Mouse (Mus musculus) kidney, postnatal 0 days (tissue): ENCODE data around the gene Ctbp2. TPM values are rescaled to one million over a fixed set of nuclear protein-coding genes. Genes with fewer than 3 reads are reported as not detected.
"Not testable (repeated sequence)": the region's sequence is repeated elsewhere in the genome, so short reads cannot be mapped to it uniquely, and the experiment has no call there.

Experiments
- ATAC-seq: fragments of 200-750 bp; cut with Nextera tagmentation; replicated peaks from 2 replicates; pipeline ENCODE4 v1.8.0; 2017; ENCODE audit warnings: low read depth, moderate number of reproducible peaks, moderate TSS enrichment, moderate library complexity; ENCODE audit not compliant: low FRiP score
- DNase-seq: peaks from one replicate; pipeline ENCODE4 v3.0.0-alpha.2; 2016; ENCODE audit warnings: low spot score
- H3K27ac ChIP-seq: fragments of 300-500 bp; sonication (generic); 2 replicates; pipeline ENCODE4 v1.5.1; 2014; ENCODE audit warnings: mild to moderate bottlenecking
- H3K27me3 ChIP-seq: fragments of 300-500 bp; sonication (generic); 2 replicates; pipeline ENCODE4 v1.6.1; 2014; ENCODE audit warnings: low read length, mixed read lengths; ENCODE audit not compliant: insufficient read depth
- H3K36me3 ChIP-seq: fragments of 300-500 bp; sonication (generic); 2 replicates; pipeline ENCODE4 v1.6.1; 2014; ENCODE audit warnings: low read length, mixed read lengths; ENCODE audit not compliant: insufficient read depth
- H3K4me1 ChIP-seq: fragments of 300-500 bp; sonication (generic); replicated peaks from 2 replicates; pipeline ENCODE4 v1.6.1; 2014; ENCODE audit warnings: antibody characterized with exemption, low read length, mixed read lengths; ENCODE audit not compliant: insufficient read depth
- H3K4me2 ChIP-seq: fragments of 300-500 bp; sonication (generic); 2 replicates; pipeline ENCODE4 v1.6.1; 2014; ENCODE audit warnings: mild to moderate bottlenecking, low read length, moderate library complexity, mixed read lengths
- H3K4me3 ChIP-seq: fragments of 300-500 bp; sonication (generic); replicated peaks from 2 replicates; pipeline ENCODE4 v1.5.1; 2014; ENCODE audit warnings: low read depth, low read length
- H3K9ac ChIP-seq: fragments of 300-500 bp; sonication (generic); 2 replicates; pipeline ENCODE4 v1.6.1; 2014; ENCODE audit warnings: low read depth, low read length
- H3K9me3 ChIP-seq: fragments of 300-500 bp; sonication (generic); replicated peaks from 2 replicates; pipeline ENCODE4 v1.6.1; 2016; ENCODE audit warnings: low read length, inconsistent platforms, mixed read lengths
- CTCF ChIP-seq: IDR thresholded peaks from 2 replicates; pipeline ENCODE4 v1.5.1; 2016; ENCODE audit warnings: antibody characterized with exemption, low read depth, mild to moderate bottlenecking, moderate library complexity
- WGBS: fragments of 180-500 bp; shearing (Covaris S2); extraction: QIAGEN DNeasy Blood & Tissue Kit; methylation state at CpG from one replicate; pipeline ENCODE4 v1.1.7; 2014; 5-methylcytosine and 5-hydroxymethylcytosine counted together
- polyA plus RNA-seq: library from polyadenylated mRNA; unstranded; fragments of >200 nt; fragmentation: Nextera tagmentation; extraction: Ambion mirVana; gene quantifications from 2 replicates; pipeline ENCODE4 v1.2.1, GENCODE M21; 2015

Ctbp2 gene
- polyA plus RNA-seq, 1 experiment from 2014 or later, result 89.1 TPM

GRCm38 (mm10) chr7:133101070-133101469, 23.1 kb downstream of the Ctbp2 start:
- no peaks in the 10 kb centered on the region for H3K36me3 ChIP-seq
- H3K4me3 ChIP-seq, result no peak overlapping the region
- no peaks in the 10 kb centered on the region for H3K27me3 ChIP-seq
- WGBS, result 85% methylated on average over 6 of the region's 6 CpGs
- no peak overlapping the region for H3K4me2 ChIP-seq
- H3K9me3 ChIP-seq, result no peaks in the 10 kb centered on the region
- H3K27ac ChIP-seq, result no peak overlapping the region
- peaks cover 35% of the 10 kb centered on the region for H3K4me1 ChIP-seq
- ATAC-seq (no peak), DNase-seq (no peak)
- no peak for TF ChIP-seq CTCF
- no peak overlapping the region for H3K9ac ChIP-seq

DNA sequence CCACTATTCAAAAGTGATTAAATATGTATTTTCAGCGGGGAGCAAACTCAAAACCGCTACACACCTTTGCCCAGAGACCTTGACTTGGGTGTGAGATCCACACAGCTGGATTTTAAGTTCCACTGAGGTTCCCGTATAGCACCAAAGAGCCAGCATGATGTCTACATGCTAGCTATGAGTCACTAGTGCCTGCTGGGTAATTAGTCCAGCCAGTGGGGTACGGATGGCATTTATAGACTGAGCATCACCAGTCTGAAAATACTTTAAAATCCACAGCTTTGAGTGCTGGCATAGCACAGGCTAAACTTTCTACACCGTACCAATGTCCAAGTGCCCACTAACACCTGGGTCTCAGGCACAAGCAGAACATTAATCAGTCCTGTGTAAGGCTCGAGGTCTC, 24.0 kb downstream of the Ctbp2 start:
- no peak for TF ChIP-seq CTCF
- DNase-seq (no peak), ATAC-seq (no peak)
- Histone ChIP-seq H3K27me3 (no peaks in the 10 kb centered on the region), H3K4me1 (peaks cover 35% of the 10 kb centered on the region), H3K4me3 (no peak overlapping the region), H3K36me3 (no peaks in the 10 kb centered on the region), H3K4me2 (no peak overlapping the region), H3K27ac (peak overlapping the region; percentile 68; the same call in 1 of the 2 replicates), H3K9ac (no peak overlapping the region), H3K9me3 (no peaks in the 10 kb centered on the region)
- WGBS, result 63% methylated on average over 6 of the region's 6 CpGs

GRCm38 (mm10) chr7:133099266-133099665, 24.9 kb downstream of the Ctbp2 start:
- H3K4me3 ChIP-seq, result no peak overlapping the region
- WGBS, result 12% methylated on average over 4 of the region's 4 CpGs
- H3K27me3 ChIP-seq, result no peaks in the 10 kb centered on the region
- DNase-seq (peak; percentile 71), ATAC-seq (no peak)
- H3K27ac ChIP-seq, result peak overlapping the region; percentile 68
- no peak for TF ChIP-seq CTCF
- H3K9me3 ChIP-seq, result no peaks in the 10 kb centered on the region
- H3K9ac ChIP-seq, result no peak overlapping the region
- H3K4me2 ChIP-seq, result no peak overlapping the region
- no peaks in the 10 kb centered on the region for H3K36me3 ChIP-seq
- H3K4me1 ChIP-seq, result peaks cover 35% of the 10 kb centered on the region

DNA sequence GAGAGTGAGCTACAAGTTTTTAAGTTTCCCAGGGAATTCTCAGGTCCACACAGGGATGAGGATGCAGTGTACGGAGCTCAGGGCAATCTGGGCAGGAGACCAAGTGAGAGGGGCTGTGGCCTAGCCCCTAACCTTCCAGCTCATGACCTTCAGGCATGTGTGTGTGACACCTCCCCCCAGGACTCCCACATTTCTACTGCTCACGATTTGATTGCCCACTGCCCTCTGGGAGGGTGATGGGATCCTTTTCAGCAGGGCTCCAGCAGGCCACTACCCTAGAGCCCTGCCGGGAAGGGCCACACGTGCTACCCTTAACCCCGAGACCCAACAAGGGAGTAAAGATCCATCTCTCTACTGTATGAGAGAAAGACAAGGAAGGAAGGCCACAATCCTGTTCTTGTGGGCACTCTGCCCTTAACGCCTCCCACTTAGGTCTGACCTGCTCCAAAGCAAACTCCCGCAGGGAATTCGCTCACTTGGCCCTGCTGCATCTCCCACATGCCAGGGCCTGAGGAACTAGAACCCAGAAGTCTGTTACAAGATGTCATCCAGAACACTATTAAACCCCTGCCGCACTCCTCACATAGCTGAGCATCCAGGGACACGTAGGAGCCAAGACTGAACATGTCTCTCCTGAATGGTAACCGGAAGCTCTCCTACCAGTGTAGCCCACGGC, 25.9 kb downstream of the Ctbp2 start:
- Histone ChIP-seq H3K4me1 (peaks cover 35% of the 10 kb centered on the region), H3K27ac (peak overlapping the region; percentile 68; the same call in 1 of the 2 replicates)
- ATAC-seq, result no peak

GRCm38 (mm10) chr7:133095610-133096009, 28.5 kb downstream of the Ctbp2 start:
- not testable (repeated sequence) for H3K9me3 ChIP-seq, DNase-seq, H3K36me3 ChIP-seq, ATAC-seq, H3K27me3 ChIP-seq, H3K9ac ChIP-seq, H3K4me3 ChIP-seq, H3K4me2 ChIP-seq, H3K27ac ChIP-seq
- peaks cover 32% of the 10 kb centered on the region for H3K4me1 ChIP-seq
- 93% methylated on average over 7 of the region's 7 CpGs for whole genome bisulfite sequencing

More for the DNA sequence above, 25.9 kb downstream of the Ctbp2 start:
- Histone ChIP-seq H3K4me2 (no peak overlapping the region), H3K9ac (no peak overlapping the region), H3K9me3 (no peaks in the 10 kb centered on the region), H3K27me3 (no peaks in the 10 kb centered on the region), H3K4me3 (no peak overlapping the region), H3K36me3 (no peaks in the 10 kb centered on the region)
- TF ChIP-seq CTCF, result no peak
- 71% methylated on average over 12 of the region's 12 CpGs for WGBS
- no peak for DNase-seq

- no peak for TF ChIP-seq CTCF
- 74% methylated on average over 9 of the region's 9 CpGs for WGBS
- Histone ChIP-seq H3K9me3 (no peaks in the 10 kb centered on the region), H3K27me3 (no peaks in the 10 kb centered on the region), H3K9ac (no peak overlapping the region), H3K36me3 (no peaks in the 10 kb centered on the region), H3K4me3 (no peak overlapping the region), H3K4me2 (no peak overlapping the region), H3K4me1 (peaks cover 32% of the 10 kb centered on the region), H3K27ac (no peak overlapping the region)
- ATAC-seq (no peak), DNase-seq (no peak)
Measured at GRCm38 (mm10) chr7:133094711-133095495, 29.3 kb downstream of the Ctbp2 start.
